Mouse (Mus musculus): ENCODE results near the gene Mtif3. TPM values are rescaled to one million over a fixed set of nuclear protein-coding genes. Genes with fewer than 3 reads are reported as not detected.

Gene Mtif3
- total and polyA plus RNA-seq, 3 experiments = 22.7 to 38.2 TPM; not detected in 1

- no peak for TF ChIP-seq MYB (IDR thresholded peaks at IDR 0.05; ENCODE audit: low read depth, low read length)
- TF ChIP-seq E2F4 (IDR thresholded peaks at IDR 0.05; ENCODE audit: borderline replicate concordance, low read depth, low read length) = 0 out of 2 replicates have a peak, but pooled peaks have one; percentile 20
These were observed 24.3 kb downstream of the Mtif3 start (continued) for GRCm38 (mm10) chr5:146939109-146939796.

- H3K4me1 ChIP-seq (ENCODE audit: control insufficient read depth in 1 of 2, insufficient read depth in 2 of 2, low read length in 2 of 2) = no peaks in the 10 kb centered on the region
- H3K9ac ChIP-seq (ENCODE audit: control insufficient read depth, low read depth, low read length, poor library complexity, severe bottlenecking) = no peak overlapping the region
- H3K79me2 ChIP-seq (ENCODE audit: control insufficient read depth, insufficient read depth, low read length, poor library complexity) = no peaks in the 10 kb centered on the region
- DNase-seq (ENCODE audit: low read depth, low spot score) = no peak
- H3K36me3 ChIP-seq (ENCODE audit: control insufficient read depth in 1 of 2, insufficient read depth in 2 of 2, low read length in 2 of 2) = no peaks in the 10 kb centered on the region
- TF ChIP-seq USF2 (IDR thresholded peaks at IDR 0.05; ENCODE audit: borderline replicate concordance in 1 of 2, insufficient read depth in 1 of 2, low read depth in 1 of 2, low read length in 2 of 2) (no peak), KAT2A (conservative IDR thresholded peaks at IDR 0.05; ENCODE audit: low read depth, low read length) (no peak), POLR2A (IDR thresholded peaks at IDR 0.05; ENCODE audit: control insufficient read depth in 1 of 2, insufficient read depth in 1 of 2, low read depth in 1 of 2, low read length in 2 of 2, poor library complexity in 1 of 2) (no peak), MYC (IDR thresholded peaks at IDR 0.05; ENCODE audit: low read depth, low read length) (no peak), ZC3H11A (IDR thresholded peaks at IDR 0.05; ENCODE audit: low read depth, low read length) (no peak), CHD2 (IDR thresholded peaks at IDR 0.05; ENCODE audit: low read length) (no peak), MXI1 (IDR thresholded peaks at IDR 0.05; ENCODE audit: low read depth, low read length) (no peak), ZNF384 (IDR thresholded peaks at IDR 0.05; ENCODE audit: low read depth, low read length) (no peak), CHD1 (IDR thresholded peaks at IDR 0.05; ENCODE audit: low read depth, low read length) (no peak), ELF1 (IDR thresholded peaks at IDR 0.05; ENCODE audit: low read depth, low read length) (no peak), GATA1 (IDR thresholded peaks at IDR 0.05; ENCODE audit: low read depth, low read length) (no peak), POLR2AphosphoS2 (IDR thresholded peaks at IDR 0.05; ENCODE audit: low read length) (no peak), SIN3A (IDR thresholded peaks at IDR 0.05; ENCODE audit: low read length) (no peak), E2F4 (IDR thresholded peaks at IDR 0.05; ENCODE audit: borderline replicate concordance, low read depth, low read length) (no peak), RAD21 (IDR thresholded peaks at IDR 0.05; ENCODE audit: low read depth, low read length) (no peak)
- H3K9me3 ChIP-seq (replicated peaks; ENCODE audit: insufficient read depth, low read length) = no peaks in the 10 kb centered on the region
- no peak overlapping the region for H3K4me3 ChIP-seq (ENCODE audit: control insufficient read depth in 1 of 2, insufficient read depth in 1 of 2, low read depth in 2 of 2, low read length in 2 of 2)
- H3K27me3 ChIP-seq (ENCODE audit: control insufficient read depth in 1 of 2, insufficient read depth in 2 of 2, low read length in 2 of 2) = peaks cover 0 to 1% of the 10 kb centered on the region in 2 experiments; a peak in 1 of 4 replicates
- H3K27ac ChIP-seq (ENCODE audit: control insufficient read depth, low read depth, low read length) = no peak overlapping the region
These were observed 25.8 kb downstream of the Mtif3 start for GRCm38 (mm10) chr5:146937541-146938503.

Data from MEL (cell line).